Mouse (Mus musculus) liver, embryonic 11.5 days (tissue): Measurements from ENCODE around the gene Pgls. TPM values are rescaled to one million over a fixed set of nuclear protein-coding genes. Genes with fewer than 3 reads are reported as not detected.
A peak's percentile ranks its signal among the peaks of the same experiment; 100 is the strongest.

ENCODE experiments used
- ATAC-seq: fragments of 200-750 bp; cut with Nextera tagmentation; replicated peaks from 2 replicates; pipeline ENCODE4 v1.8.0; 2017; ENCODE audit warnings: moderate number of reproducible peaks, mild to moderate bottlenecking, moderate TSS enrichment, moderate library complexity; ENCODE audit not compliant: low FRiP score
- DNase-seq: peaks from one replicate; pipeline ENCODE4 v3.0.0-alpha.2; 2017; ENCODE audit warnings: low spot score
- H3K27ac ChIP-seq: fragments of 300-500 bp; sonication (generic); 2 replicates; pipeline ENCODE4 v1.5.1; 2014; ENCODE audit warnings: mild to moderate bottlenecking, low read depth, low read length, control low read depth
- H3K27me3 ChIP-seq: fragments of 300-500 bp; sonication (generic); replicated peaks from 2 replicates; pipeline ENCODE4 v1.6.1; 2014; ENCODE audit warnings: low read length, mixed read lengths; ENCODE audit not compliant: control insufficient read depth, insufficient read depth
- H3K36me3 ChIP-seq: fragments of 300-500 bp; sonication (generic); 2 replicates; pipeline ENCODE4 v1.6.1; 2014; ENCODE audit warnings: mild to moderate bottlenecking, low read length, moderate library complexity, mixed read lengths; ENCODE audit not compliant: control insufficient read depth, insufficient read depth
- H3K4me1 ChIP-seq: fragments of 300-500 bp; sonication (generic); replicated peaks from 2 replicates; pipeline ENCODE4 v1.6.1; 2014; ENCODE audit warnings: low read length, mixed read lengths; ENCODE audit not compliant: control insufficient read depth, insufficient read depth
- H3K4me2 ChIP-seq: fragments of 300-500 bp; sonication (generic); 2 replicates; pipeline ENCODE4 v1.6.1; 2014; ENCODE audit warnings: mild to moderate bottlenecking, control low read depth, moderate library complexity
- H3K4me3 ChIP-seq: fragments of 300-500 bp; sonication (generic); 2 replicates; pipeline ENCODE4 v1.5.1; 2014; ENCODE audit warnings: low read depth, low read length, control low read depth
- H3K9ac ChIP-seq: fragments of 300-500 bp; sonication (generic); 2 replicates; pipeline ENCODE4 v1.6.1; 2014; ENCODE audit warnings: low read depth, low read length, control low read depth
- H3K9me3 ChIP-seq: fragments of 300-500 bp; sonication (generic); 2 replicates; pipeline ENCODE4 v1.6.1; 2016; ENCODE audit warnings: low read length, inconsistent platforms, mixed read lengths; ENCODE audit not compliant: control insufficient read depth
- WGBS: fragments of 180-500 bp; shearing (Covaris S2); extraction: QIAGEN DNeasy Blood & Tissue Kit; methylation state at CpG from one replicate; pipeline ENCODE4 v1.1.7; 2014; 5-methylcytosine and 5-hydroxymethylcytosine counted together
- polyA plus RNA-seq: library from polyadenylated mRNA; unstranded; fragments of >200 nt; fragmentation: Nextera tagmentation; extraction: Ambion mirVana; gene quantifications from 2 replicates; pipeline ENCODE4 v1.2.1, GENCODE M21; 2014

Pgls gene
- polyA plus RNA-seq, 1 experiment from 2014 or later, result 200 TPM

DNA sequence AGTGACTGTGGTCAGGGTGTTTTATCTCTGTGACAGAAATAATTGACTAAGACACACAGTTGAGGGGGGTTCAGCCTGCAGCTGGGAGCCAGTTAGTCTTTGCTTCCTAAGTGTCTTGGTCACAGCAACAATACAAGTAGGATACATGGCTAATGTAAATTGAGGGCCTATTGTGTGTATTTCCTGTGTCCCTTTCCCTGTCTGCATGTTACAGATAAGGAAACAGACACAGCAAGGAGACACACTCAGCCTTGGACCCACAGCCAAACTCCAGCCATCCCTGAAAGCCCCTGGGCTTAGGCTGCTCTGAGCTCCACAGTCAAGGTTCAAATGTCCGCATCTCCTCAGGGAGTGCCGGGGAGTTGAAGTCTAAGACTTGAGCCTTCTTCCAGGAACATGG, 37.3 kb upstream of the Pgls start:
- WGBS, result 84% methylated on average over 2 of the region's 2 CpGs
- Histone ChIP-seq H3K4me1 (peaks cover 21% of the 10 kb centered on the region), H3K4me2 (0 out of 2 replicates have a peak overlapping the region, but pooled peaks have one; percentile 24), H3K36me3 (no peaks in the 10 kb centered on the region), H3K9me3 (no peaks in the 10 kb centered on the region), H3K4me3 (no peak overlapping the region), H3K27me3 (peaks cover 24% of the 10 kb centered on the region), H3K9ac (no peak overlapping the region), H3K27ac (0 out of 2 replicates have a peak overlapping the region, but pooled peaks have one; percentile 33)
- DNase-seq (no peak), ATAC-seq (peak; percentile 21; the same call in 1 of the 2 replicates)

DNA sequence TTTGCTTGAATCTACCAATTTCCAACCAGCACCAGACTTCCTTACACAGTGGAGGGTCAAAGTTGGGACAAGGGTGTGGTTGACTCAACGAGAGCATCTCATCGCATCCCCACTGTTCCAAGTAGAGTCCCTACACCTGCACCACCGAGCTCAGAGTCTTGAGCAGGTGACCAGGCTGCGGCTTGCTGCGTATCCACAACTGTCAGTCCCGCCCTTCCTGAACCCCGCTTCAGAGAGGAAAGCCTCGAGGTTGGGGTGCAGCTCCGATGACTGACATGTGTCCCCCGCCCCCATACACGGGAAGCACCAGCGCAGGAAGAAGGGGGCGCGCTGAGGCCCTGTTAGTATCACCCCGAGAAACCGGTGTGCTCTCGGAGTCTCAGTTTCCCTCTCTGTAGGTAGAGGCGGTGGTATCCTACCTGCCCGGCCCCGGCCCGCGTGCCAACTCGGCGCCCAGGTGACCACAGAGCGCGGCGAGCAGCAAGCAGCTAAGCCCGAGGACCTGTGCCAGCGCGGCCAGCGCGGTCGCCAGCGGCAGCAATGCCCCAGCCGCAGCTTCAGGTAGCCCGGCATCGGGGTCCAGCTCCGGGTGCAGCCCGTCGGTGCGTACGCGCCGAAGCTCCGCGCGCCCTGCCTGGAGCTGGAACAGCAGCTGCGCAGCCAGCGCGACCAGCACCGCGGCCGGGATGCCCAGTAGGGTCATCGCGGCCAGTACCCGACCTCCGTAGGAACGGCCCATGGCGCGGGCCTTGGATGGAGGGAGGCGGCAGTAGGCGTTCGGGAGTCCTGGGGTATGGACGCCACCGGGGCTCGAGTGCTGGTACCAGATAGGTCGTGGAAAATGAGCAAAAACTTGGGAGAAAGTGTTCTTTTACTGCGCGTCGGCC, 33.7 kb upstream of the Pgls start, which contains the start of gene Tmem221:
Tmem221 (minus strand) TSS at position 801 of the 887 bp plus-strand sequence.
- Histone ChIP-seq H3K4me1 (peaks cover 38% of the 10 kb centered on the region), H3K27me3 (peaks cover 39% of the 10 kb centered on the region), H3K4me2 (peak within 1 kb of the TSS; percentile 98), H3K27ac (peak within 1 kb of the TSS; percentile 82), H3K9ac (peak within 1 kb of the TSS; percentile 63), H3K36me3 (no peaks in the 10 kb centered on the region), H3K9me3 (no peaks in the 10 kb centered on the region), H3K4me3 (peak within 1 kb of the TSS; percentile 67)
- DNase-seq, result no peak
- no peak; the same call in 1 of the 2 replicates for ATAC-seq
- 5% methylated on average over 70 of the region's 70 CpGs for whole genome bisulfite sequencing

DNA sequence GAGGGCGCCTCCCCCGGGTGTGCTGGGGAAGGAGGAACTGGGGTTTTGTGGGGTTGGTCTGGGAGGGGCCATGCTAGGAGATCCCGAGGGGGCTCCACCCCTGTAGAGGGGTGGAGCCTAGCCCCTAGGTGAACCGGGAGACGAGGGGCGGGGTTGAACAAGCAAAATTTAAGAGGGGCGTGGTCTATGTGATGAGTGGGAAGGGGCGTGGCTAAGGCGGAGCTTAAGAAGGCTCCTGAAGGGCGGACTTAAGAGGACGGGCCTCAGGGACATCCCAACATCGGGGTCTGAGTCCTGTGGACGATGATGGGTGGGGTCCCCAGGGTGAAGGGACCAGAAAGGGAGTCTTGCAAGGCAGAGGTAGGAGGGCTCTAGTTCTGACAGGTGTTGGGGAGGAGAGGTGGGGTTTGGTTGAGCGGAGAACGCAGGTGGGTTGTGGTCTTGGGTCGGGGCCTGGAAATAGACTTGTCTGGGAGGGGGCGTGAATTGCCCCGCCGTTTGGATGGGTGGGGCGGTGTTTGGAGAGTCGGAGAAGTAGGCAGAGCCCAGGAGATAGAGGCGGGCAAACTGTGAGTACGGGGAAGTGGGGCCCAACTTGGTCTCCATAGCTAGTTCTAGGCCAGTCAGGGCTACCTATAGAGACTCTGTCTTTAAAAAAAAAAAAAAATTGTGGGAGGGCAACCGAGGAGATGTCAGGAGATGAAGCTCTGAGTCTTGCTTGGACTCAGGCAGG, 32.9 kb upstream of the Pgls start:
- Histone ChIP-seq H3K27me3 (peaks cover 39% of the 10 kb centered on the region), H3K36me3 (no peaks in the 10 kb centered on the region), H3K9ac (peak overlapping the region; percentile 63), H3K4me1 (peaks cover 34% of the 10 kb centered on the region), H3K27ac (peak overlapping the region; percentile 82), H3K9me3 (no peaks in the 10 kb centered on the region), H3K4me2 (peak overlapping the region; percentile 98), H3K4me3 (peak overlapping the region; percentile 67)
- 1% methylated on average over 24 of the region's 24 CpGs for WGBS
- ATAC-seq, result peak; percentile 75
- DNase-seq, result peak; percentile 77

DNA sequence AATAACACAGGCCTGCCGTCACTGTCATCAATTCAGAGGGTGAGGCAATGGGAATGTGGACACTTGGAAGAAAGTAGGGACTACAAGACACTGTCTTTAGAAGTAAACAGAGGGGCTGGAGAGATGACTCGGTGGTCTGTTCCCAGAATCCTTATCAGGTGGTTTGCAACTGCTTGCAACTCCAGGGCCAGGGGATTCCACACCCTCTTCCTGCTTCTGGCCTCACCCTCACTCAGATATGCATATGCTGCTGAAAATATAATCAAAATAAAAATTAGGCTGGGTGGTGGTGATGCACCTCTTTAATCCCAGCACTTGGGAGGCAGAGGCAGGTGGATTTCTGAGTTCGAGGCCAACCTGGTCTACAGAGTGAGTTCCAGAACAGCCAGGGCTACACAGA, 31.9 kb upstream of the Pgls start:
- Histone ChIP-seq H3K27ac (peak overlapping the region; percentile 82), H3K27me3 (peaks cover 39% of the 10 kb centered on the region), H3K4me2 (peak overlapping the region; percentile 98), H3K9ac (no peak overlapping the region), H3K36me3 (no peaks in the 10 kb centered on the region), H3K4me1 (peaks cover 27% of the 10 kb centered on the region), H3K9me3 (no peaks in the 10 kb centered on the region), H3K4me3 (peak overlapping the region; percentile 67)
- DNase-seq (no peak), ATAC-seq (peak; percentile 51)
- 47% methylated on average over 3 of the region's 3 CpGs for WGBS

DNA sequence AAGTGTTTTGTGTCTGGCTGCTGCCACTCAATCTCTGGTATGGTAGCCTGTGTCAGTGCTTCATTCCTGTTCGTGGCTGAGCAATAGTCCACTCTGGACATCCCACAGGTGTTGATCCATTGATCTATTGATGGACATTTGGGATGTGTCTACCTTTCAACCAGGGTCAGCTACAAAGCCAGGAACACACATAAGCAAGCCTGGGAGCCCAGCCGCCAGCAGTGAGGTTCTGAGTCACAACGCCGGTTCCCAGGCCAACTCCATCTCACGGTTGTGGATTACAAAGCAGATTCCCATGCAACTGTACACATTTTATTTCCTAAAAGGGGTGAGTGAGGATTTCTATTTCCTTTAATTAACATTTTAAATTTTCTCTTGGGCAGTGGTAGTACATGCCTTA, 31.2 kb upstream of the Pgls start:
- H3K27me3 ChIP-seq, result peaks cover 39% of the 10 kb centered on the region
- H3K4me2 ChIP-seq, result no peak overlapping the region
- ATAC-seq, result no peak
- H3K9me3 ChIP-seq, result no peaks in the 10 kb centered on the region
- H3K4me3 ChIP-seq, result no peak overlapping the region
- peaks cover 27% of the 10 kb centered on the region for H3K4me1 ChIP-seq
- no peaks in the 10 kb centered on the region for H3K36me3 ChIP-seq
- no peak for DNase-seq
- H3K9ac ChIP-seq, result no peak overlapping the region
- H3K27ac ChIP-seq, result no peak overlapping the region
- WGBS, result 79% methylated on average over 5 of the region's 5 CpGs

DNA sequence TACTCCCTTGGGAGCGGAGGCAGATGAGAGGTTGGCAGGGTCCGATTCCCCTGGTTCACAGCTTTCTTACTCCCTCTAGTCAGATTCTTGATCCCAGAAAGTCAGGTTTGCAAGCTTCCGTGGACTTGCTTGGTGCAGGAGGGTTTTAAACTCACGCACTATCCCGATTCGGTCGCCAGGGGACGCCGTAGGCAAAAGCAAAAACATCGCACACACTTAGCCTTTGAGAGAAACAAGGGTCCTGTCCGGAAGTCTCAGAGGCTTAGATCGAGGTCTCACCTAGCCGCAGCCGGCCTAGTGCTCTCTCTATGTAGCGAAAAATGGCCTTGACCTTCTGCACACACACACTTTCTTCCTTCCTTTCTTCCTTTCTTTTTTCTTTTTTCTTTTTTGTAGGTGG, 30.6 kb upstream of the Pgls start:
- DNase-seq, result peak; percentile 84
- H3K4me1 ChIP-seq, result peaks cover 27% of the 10 kb centered on the region
- H3K9me3 ChIP-seq, result no peaks in the 10 kb centered on the region
- peaks cover 39% of the 10 kb centered on the region for H3K27me3 ChIP-seq
- H3K9ac ChIP-seq, result no peak overlapping the region
- no peaks in the 10 kb centered on the region for H3K36me3 ChIP-seq
- no peak for ATAC-seq
- no peak overlapping the region for H3K4me3 ChIP-seq
- H3K27ac ChIP-seq, result no peak overlapping the region
- 2% methylated on average over 15 of the region's 15 CpGs for WGBS
- H3K4me2 ChIP-seq, result peak overlapping the region; percentile 24; the same call in 1 of the 2 replicates

DNA sequence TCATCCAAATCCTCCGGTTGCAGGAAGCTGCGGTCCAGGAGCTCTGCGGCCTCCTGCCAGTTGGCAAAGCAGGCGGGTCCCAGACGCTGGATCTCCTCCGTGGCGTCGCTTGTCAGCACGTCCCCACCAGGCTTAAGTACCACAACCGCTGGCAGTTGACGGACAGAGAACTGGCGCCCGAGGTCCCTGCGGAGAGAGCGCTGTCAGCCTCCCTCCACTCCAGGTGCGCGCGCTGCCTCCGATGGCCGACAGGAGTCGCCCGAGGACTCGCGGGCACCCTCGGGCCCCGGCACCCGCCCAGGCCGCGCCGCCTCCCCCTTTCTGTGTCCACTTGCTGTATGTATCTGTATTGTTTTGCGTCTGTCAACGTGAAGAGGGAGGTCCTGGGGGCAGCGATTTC, 29.2 kb upstream of the Pgls start:
- H3K27me3 ChIP-seq, result peaks cover 31% of the 10 kb centered on the region
- ATAC-seq, result 0 out of 2 replicates have a peak, but pooled peaks have one; percentile 24

DNA sequence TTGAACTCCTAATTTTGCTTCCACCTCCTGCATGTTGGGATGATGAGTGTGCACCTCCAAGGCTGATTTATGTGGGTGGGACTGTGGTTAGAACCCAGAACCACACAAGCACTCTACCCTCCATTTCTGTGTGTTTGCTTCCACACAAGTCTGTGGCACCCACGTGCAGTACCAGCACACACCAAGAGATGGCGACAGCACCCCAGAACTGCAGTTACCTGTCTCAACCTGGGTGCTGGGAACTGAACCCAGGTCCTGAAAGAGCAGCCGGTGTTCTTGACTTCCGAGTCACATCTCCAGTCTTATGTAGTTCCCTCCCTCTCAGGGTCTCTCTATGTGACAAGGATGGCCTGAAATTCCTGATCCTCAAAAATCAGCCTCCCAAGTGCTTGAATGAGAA, 28.0 kb upstream of the Pgls start:
- Histone ChIP-seq H3K4me3 (no peak overlapping the region), H3K9me3 (no peaks in the 10 kb centered on the region), H3K4me1 (peaks cover 21% of the 10 kb centered on the region; the same call in 1 of the 2 replicates), H3K27me3 (peaks cover 23% of the 10 kb centered on the region), H3K4me2 (no peak overlapping the region), H3K9ac (no peak overlapping the region), H3K36me3 (no peaks in the 10 kb centered on the region), H3K27ac (no peak overlapping the region)
- 82% methylated on average over 4 of the region's 4 CpGs for WGBS
- DNase-seq (no peak), ATAC-seq (no peak)

More for the DNA sequence above, 29.2 kb upstream of the Pgls start:
- Histone ChIP-seq H3K9me3 (no peaks in the 10 kb centered on the region), H3K4me1 (peaks cover 27% of the 10 kb centered on the region), H3K4me2 (peak overlapping the region; percentile 60), H3K9ac (no peak overlapping the region), H3K27ac (no peak overlapping the region), H3K36me3 (no peaks in the 10 kb centered on the region), H3K4me3 (peak overlapping the region; percentile 28)
- peak; percentile 79 for DNase-seq
- 2% methylated on average over 33 of the region's 33 CpGs for WGBS
